Mouse (Mus musculus) cerebellum, adult 9-11 months (tissue): ENCODE measurements at regions not wholly inside any gene's neighbourhood (a gene's known extent, or its start where the extent isn't known, plus 50 kb on each side); places are given as distances from the start of the nearest gene placed in this dataset.

Experiments used
- DNase-seq: peaks from one replicate; pipeline ENCODE4 v3.0.0; 2022

- no peak for DNase-seq
Measured at GRCm38 (mm10) chr10:97397062-97397771, 82.2 kb upstream of the Dcn start.

- DNase-seq = no peak
Measured at GRCm38 (mm10) chr10:97397896-97398295, 81.5 kb upstream of the Dcn start.

- DNase-seq = no peak
Measured at GRCm38 (mm10) chr10:97402524-97402923, 76.9 kb upstream of the Dcn start.

GRCm38 (mm10) chr10:97404076-97404787, 75.2 kb upstream of the Dcn start:
- no peak for DNase-seq

- no peak for DNase-seq
Measured at GRCm38 (mm10) chr10:97409181-97409581, 70.2 kb upstream of the Dcn start.

GRCm38 (mm10) chr10:97409909-97410308, 69.5 kb upstream of the Dcn start:
- no peak for DNase-seq

GRCm38 (mm10) chr10:97422579-97422978, 56.8 kb upstream of the Dcn start:
- DNase-seq = no peak

- no peak for DNase-seq
Measured at GRCm38 (mm10) chr10:97423039-97423700, 56.2 kb upstream of the Dcn start.
